Mouse (Mus musculus) brain, embryonic 14.5 days (tissue): ENCODE results near the gene Def6. TPM values are rescaled to one million over a fixed set of nuclear protein-coding genes. Genes with fewer than 3 reads are reported as not detected.

Experiments
- DNase-seq: peaks from one replicate; pipeline ENCODE4 v3.0.0-alpha.2; 2011; ENCODE audit warnings: low read depth
- CTCF ChIP-seq: fragments of 200-500 bp; IDR thresholded peaks from 2 replicates; pipeline ENCODE4 v1.5.1; 2012; ENCODE audit warnings: inconsistent platforms, mild to moderate bottlenecking, moderate library complexity, borderline replicate concordance; ENCODE audit not compliant: insufficient read depth, insufficient read length; ENCODE audit errors: extremely low read depth
- POLR2A ChIP-seq: fragments of 200-500 bp; IDR thresholded peaks from 2 replicates; pipeline ENCODE4 v1.6.1; 2012; ENCODE audit warnings: mild to moderate bottlenecking, inconsistent platforms, borderline replicate concordance; ENCODE audit not compliant: poor library complexity, insufficient read depth, insufficient read length, severe bottlenecking; ENCODE audit errors: extremely low read depth
- polyA plus RNA-seq: library from polyadenylated mRNA; depleted of rRNA; stranded (reverse); fragments of >200 nt; gene quantifications from 2 replicates; pipeline ENCODE4 v1.2.3, GENCODE M21; 2012

Def6 gene
- polyA plus RNA-seq, 1 experiment: 6.9 TPM

DNA sequence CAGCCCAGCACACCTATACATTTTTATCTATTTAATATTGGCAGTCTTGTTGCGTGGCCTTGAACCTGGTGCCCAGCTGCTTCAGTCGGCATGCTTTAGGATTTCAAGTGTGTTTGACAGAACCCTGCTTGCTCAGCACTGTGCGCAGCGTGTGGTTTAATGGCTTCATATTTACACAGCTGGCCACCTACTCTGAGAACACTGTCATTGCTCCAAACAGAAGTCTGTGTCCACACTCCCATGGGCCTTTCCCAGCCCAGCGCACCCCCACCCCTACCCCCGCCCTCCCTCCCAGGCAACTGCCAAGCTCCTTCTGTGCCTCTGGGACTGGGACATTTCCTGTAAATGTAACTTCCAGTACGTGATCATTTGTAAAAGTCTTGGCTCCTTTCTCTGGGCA, 45.6 kb downstream of the Def6 start:
- TF ChIP-seq POLR2A: no peak
- TF ChIP-seq CTCF: no peak
- no peak for DNase-seq

DNA sequence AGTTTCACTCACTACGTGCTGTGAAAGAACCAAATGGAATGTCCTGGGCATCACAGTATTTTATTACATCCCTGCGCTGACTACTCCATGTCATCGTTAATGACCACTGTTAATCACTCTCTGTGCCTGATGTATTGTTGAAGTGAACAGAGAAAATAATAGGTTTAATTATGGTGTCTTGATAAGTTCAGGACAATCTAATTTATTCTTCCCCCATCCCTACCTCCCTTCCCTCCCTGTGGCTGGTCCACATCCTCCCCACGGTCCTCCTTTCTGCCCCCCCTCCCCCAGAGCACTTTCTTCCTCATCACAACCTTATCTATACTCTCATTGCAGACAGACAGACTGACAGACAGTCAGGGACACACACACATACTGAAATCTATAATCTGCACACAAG, 47.2 kb downstream of the Def6 start:
- no peak for DNase-seq
- no peak for TF ChIP-seq POLR2A
- no peak for TF ChIP-seq CTCF

DNA sequence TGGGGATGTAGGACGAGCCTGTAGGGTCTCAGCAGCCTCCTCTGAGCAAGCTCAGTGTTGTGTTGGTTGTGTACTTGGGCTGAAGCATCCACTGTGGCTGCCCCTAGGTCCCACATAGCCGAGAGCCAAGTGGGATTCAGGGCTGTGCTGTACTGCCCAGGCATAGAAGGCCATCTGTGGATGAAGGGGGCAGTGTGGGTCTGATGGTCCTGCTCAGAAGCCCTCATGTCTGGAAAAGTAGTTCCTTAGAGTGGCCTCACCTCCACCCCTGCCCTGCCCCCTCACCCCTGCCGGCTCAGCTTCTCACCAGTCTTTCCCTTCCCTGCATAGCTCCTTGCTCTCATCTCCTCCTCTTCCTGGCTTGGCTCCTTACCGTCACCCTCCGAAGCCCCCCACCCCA, 48.1 kb downstream of the Def6 start:
- DNase-seq: no peak
- TF ChIP-seq POLR2A (no peak), CTCF (no peak)

DNA sequence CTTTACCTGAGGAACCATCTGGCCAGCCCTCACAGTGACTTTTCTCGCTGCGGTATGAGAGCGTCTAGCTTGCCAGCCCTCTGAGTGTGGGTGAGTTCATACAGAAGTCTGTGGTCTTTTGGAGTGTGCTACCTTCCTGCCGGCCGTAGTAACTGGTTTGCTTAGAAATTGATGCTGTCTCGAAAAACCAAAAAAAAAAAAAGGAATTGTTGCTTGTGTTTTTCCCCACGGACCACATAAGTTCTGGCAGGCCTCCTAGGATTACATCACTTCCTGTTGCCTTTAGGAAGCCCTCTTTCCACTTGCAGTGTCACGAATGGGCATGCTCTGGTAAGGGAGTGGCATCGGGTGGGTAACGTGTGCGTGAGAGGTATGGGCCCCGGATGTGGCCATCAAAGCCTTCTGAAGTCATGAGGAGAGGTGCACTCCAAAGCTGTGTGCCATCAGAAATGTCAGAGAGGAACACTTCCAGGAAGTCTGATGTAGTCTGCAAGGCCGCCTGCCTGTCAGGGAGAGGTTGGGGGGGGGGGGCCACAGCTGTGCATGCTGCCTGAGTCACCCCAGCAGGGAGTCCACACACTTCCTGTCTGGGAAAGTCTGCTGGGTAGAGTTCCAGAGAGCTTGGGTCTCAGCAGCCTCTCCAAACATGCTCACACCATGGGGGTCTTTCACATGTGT, 49.2 kb downstream of the Def6 start:
- no peak for DNase-seq
- TF ChIP-seq POLR2A (no peak), CTCF (no peak)

DNA sequence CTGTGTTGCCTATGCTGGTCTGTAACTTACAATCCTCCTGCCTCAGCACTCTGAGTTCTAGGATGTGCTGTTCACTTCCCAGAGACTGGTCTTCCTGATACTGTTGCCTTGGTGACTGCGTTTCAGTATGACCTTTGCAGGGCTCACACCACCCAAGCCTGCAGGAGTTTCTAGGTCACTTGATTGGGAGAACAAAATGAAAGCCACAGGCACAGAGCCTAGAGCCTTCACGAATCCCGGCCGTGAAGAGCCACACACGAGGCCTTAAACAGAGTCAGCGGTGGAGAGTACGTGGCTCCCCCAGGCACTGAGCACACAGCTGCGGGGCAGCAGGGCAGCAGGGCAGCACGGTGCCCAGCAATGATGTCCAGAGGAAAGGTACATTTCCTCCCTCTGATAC, 50.7 kb downstream of the Def6 start:
- TF ChIP-seq POLR2A: no peak
- TF ChIP-seq CTCF: no peak
- DNase-seq: no peak

DNA sequence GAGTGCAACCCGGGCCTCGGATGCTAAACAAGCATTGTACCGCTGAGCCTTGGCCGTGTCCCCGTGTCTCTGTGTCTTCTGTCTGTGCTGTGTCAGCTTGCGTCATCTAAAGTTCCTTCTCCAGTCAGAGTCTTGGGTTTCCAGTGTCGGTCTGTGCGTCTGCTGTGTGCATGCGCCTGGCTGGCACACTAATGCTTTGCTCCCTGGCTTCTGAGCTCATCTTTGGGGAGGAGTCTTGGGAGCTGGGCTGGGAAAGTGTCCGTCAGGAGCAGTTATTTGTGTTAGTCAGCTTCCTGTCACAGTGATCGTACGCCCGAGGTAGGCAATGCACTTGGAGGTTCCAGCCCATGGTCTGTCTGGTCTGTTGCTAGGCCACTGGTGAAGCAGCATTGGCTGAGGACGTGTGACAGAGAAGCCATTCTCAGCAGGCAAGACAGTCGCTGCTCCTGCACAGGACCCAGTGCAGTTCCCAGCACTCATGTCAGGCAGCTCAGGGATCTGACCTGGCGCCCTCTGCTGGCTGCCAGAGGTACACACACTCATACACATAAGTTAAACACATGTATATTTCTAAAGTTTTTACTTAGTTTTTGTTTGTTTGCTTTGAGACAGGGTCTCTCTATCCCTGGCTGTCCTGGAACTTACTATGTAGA, 52.4 kb downstream of the Def6 start:
- DNase-seq: no peak

DNA sequence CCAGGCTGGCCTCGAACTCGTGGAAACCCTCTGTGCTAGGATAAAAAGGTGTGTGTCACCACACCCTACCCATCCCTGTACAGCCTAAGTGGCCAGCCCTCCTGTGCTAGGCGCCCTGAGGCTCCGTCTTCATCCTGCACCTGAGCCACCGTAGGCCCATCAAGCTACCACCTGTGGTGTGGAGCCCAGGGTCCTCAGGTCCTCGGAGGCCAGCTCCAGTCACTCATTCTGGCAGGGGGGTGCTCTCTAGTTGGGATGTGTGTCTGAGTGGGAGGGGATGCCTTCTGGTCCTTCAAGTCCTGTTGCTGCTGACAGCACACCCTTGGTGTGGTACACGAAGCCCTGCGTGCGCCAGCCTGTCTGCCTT, 52.9 kb downstream of the Def6 start:
- no peak for DNase-seq
- TF ChIP-seq CTCF (no peak), POLR2A (no peak)

More for the DNA sequence above, 52.4 kb downstream of the Def6 start:
- no peak for TF ChIP-seq POLR2A
- peak; percentile 44; the same call in 1 of the 2 replicates for TF ChIP-seq CTCF

DNA sequence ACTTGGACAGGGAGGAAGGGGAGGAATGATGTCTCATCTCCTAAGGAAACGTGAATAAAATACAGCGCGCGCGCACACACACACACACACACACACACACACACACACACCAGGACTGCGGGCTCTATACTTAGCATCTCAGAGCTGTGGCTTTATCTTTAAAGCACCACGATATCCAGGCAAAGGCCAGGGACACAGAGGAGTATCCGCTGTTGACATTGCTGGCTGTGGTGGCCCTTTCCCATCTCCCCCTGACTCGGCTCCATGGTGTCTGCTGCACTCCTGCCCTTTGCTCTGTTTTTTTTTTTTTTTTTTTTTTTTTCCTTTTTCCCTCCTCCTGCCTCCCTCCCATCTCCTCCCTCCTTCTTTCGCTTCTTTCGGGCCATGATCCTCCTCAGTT, 54.2 kb downstream of the Def6 start:
- no peak for DNase-seq
- TF ChIP-seq POLR2A (no peak), CTCF (no peak)

DNA sequence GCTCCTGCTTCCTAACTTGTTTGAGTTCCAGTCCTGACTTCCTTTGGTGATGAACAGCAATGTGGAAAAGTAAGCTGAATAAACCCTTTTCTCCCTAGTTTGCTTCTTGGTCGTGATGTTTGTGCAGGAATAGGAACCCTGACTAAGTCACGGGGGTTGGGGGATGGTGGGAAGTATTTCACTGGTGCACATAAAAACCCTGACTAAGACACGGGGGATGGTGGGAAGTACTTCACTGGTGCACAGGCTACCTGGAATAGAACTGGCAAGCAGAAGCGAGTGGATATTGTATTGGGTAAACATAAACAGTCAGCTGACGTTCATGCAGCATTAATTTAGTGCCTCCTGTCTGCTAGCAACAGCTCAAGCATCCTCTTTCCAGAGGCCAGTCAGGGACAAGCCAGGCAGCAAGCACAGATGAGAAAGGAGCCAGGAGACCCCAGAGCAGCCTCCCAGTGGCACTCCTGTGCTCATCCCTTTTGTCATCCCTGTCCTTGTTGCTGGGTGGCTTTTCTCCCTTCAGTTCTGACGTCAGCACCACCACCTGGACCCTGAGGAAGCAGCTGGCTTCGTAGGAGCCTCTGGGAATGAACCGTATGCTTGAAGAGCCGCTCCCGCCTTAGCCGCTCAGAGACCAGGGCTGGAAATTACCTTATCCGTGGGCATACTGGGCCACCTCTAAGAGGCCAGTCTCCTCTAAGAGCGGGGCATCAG, 55.8 kb downstream of the Def6 start:
- no peak for TF ChIP-seq CTCF
- DNase-seq: no peak

DNA sequence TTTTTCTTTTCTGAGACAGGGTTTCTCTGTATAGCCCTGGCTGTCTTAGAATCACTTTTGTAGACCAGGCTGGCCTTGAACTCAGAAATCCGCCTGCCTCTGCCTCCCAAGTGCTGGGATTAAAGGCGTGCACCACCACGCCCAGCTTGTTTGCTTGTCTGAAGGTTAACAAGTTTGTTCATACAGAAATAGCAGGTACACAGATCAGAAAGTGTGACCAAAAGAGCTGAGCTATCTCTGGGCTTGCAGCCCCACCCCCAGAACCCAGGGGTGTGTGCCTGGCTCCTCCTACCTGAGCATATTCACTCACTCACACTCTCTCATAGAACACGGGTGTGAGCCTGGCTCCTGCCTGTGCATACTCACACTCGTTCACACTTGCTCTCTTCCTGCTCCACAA, 59.7 kb downstream of the Def6 start:
- TF ChIP-seq POLR2A: no peak
- TF ChIP-seq CTCF: no peak
- no peak for DNase-seq

DNA sequence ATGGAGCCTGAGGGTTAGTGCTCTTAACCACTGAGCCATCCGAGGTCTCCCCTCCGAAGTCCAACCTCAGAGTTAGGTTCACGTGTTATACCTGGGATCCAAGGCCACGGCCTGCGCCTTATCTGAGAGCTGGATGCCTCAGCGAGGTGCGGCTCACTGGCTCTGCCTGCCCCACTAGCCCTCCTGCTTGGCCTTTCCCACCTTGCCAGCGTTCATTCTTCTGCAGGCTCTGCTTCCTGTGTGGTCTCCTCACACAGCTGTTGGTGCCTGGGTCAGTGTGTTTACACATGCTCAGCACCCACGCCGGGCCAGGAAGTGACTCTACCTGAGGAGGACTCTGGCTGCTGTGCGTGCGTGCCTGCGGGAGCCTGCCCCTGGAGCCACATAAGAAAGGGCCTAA, 62.6 kb downstream of the Def6 start:
- no peak for DNase-seq
- no peak for TF ChIP-seq POLR2A
- TF ChIP-seq CTCF: no peak

DNA sequence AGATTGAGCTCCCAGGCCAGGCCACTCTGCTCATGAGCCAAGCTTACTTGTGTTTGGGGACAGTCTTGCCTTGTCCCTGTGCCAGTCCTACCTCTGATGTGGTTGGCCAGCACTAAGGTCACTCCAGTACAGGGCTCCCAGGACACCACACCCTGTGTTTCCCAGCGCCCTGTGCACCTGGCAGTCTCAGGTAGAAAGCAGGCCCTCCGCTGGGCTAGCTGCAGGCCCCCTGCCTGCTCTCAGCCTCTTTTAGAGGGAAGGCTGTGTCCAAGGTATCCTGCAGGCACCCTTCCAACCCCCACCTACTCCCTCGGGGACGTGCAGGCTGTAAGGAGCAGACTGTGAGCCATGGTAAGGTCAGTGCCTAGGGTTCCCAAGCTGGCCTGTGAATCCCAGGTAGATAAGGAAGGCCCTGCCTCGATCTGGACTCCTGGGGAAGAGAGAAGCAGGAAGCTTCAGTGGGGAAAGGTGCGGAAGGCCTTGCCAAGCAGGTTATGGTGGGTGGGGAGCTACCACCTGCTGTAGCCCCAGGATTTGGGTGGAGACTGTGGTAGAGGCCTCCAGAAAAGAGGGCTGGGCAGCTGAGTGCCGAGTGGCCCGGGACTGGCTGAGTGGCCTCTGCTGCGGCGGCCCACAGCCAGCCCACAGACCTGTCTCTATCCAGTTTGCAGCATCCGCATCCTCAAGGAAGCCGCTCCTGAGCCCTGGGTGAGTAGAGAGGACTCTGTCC, 64.1 kb downstream of the Def6 start:
- DNase-seq: no peak
- TF ChIP-seq CTCF: no peak
- no peak for TF ChIP-seq POLR2A

DNA sequence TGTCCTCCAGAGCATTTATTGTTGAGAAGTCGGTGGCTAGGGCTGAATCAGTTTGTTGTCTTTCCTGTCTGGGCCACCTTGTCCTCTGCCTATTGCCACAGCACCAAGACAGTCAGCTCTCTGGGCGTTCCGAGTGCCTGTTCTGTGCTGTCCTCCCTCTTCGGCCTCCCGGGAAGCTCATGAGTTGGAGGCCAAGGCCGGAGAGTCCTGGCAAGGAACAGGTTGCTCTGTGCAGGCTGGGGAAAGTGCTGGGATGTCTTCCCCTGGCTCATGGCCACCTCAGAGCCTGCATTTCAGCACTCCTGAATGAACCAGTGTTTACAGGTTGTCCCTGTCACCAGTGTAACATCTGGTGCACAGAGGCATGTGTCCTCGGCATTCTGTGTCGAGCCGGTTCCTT, 64.7 kb downstream of the Def6 start:
- DNase-seq: no peak
- TF ChIP-seq CTCF (no peak), POLR2A (no peak)
